Mouse (Mus musculus) cerebellum, postnatal 25 days (tissue): Measurements from ENCODE around the gene Kdm2b.

Source experiments
- DNase-seq, 2 experiments: peaks; one replicate each; pipeline ENCODE4 v3.0.0; 2021; ENCODE audit warnings: mixed read lengths in 2 of 2

Kdm2b gene

DNA sequence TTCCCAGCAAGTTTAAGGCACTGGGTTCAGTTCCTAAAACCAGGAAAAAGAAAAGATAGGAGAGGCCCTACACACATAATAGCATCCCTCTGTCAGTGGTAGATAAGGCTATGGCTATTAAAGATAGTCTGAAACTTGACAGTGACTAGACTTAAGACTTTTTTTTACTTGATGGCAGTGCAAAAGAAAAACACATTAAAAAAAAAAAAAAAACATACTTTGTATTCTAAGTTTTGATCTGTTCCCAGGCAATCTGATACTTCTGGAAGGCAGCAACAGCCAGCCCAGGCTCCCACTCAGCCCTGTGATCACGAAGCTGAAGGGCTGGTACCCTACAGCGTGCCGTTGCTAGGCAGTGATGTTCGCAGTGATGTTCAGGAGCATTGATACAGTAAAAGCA is 18.2 kb downstream of the Kdm2b start:
- DNase-seq: no peak

DNA sequence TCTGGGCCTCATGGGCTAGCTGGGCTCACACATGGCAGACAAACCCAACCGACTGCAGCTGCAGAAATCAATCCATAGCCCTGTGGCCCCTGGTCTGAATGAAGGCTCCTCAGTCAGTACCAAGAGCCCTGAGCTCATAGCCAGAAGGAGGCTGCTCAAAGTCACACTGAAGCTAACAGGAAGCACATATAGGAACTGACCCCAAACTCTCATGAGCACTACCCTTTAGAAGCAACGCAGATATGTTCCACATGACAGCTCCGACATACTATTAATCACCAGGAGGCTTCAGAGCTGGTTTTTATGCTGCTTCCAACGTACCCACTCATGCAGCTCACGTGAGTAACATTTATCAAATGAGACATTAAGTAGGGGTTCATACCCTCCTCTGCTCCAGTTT is 19.6 kb downstream of the Kdm2b start:
- no peak for DNase-seq

DNA sequence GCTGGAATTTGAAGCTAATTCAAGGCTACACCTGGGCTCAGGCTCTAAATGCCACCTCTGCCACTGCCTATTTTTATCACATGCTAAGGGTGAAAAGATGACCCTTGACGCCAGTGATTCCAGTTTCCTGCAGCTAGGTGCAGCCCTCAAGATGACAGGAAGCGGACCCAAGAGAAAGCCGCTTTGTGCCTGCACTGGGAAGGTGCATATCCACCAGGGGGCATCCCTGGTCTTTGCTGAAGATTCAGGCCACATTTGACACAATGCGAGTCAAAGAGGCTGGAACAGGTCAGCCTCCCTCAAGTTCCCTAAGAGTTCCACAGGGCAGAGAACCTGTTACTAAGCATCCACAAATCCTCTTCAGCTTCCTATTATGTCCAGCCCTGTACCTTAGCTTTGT is 21.3 kb downstream of the Kdm2b start:
- DNase-seq: peak; percentile 75 to 89

DNA sequence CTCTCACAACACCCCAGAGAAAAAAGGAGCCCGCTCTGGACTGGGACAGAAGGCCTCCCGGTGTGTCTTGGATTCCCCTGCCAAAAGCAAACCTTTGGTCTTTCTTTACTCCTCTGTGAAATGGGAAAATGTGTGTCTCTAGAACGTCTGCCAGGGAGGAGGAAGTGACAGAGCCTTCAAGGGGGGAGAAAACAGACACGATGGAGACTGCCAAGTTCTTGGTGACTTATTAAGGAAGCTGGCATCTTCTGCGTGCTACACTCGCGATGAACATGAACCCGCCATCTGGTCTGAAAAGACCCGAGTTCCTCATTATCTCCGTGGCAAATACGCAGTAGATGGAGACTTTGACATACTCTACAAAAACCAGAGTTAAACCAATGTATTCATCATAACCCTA is 24.2 kb downstream of the Kdm2b start:
- peak; percentile 29 to 36 for DNase-seq

DNA sequence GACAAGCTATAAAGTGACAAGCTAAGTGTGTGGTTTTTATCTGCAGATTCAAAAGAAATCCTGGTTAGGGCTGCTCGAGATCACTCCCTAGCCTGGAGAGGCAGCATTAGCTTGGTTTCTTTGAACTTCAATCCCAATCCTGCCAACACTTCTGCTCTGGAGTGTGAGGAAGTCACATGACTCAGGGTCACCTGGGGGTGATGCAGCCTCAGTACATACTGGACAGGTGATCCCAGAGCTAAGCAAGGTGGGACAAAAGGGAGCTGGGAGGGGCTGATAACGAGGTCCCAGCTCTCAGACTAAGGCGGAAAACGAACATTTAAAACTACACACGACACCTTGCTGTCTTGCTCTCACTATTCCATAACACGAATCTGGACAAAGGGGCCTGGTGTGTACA is 24.8 kb downstream of the Kdm2b start:
- DNase-seq: no peak

DNA sequence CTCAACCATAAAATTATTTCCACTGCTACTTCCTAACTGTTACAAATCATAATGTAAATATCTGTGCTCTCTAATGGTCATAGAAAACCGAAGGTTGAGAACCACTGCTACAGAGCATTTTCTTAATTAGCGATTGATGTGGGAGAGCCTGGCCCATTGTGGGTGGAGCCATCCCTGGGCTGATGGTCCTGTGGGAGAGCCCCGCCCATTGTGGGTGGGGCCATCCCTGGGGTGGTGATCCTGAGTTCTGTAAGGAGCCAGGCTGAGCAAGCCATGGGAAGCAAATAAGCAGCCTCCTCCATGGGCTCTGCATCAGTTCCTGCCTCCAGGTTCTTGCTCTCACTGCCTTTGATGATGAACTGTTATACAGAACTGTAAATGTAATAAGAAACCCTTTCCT is 27.7 kb downstream of the Kdm2b start:
- no peak for DNase-seq

DNA sequence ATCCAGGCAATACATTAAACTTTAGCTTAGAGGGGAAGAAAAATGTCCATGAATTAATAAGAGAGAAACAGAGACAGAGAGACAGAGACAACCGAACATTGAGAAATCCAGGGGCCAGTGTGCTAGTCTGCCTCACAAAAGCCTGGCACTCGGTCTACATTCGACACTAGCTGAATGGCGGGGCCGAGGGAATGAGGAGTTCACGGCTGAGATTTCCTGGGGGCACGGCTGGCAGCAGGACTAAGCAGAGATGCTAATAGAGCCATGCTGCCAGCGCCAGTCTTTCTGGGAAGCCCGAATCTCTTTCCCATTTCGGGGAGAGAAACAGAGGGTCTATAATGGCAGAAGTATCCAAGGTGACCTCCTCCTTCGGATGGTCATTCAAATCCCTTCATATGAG is 30.2 kb downstream of the Kdm2b start:
- DNase-seq: no peak

DNA sequence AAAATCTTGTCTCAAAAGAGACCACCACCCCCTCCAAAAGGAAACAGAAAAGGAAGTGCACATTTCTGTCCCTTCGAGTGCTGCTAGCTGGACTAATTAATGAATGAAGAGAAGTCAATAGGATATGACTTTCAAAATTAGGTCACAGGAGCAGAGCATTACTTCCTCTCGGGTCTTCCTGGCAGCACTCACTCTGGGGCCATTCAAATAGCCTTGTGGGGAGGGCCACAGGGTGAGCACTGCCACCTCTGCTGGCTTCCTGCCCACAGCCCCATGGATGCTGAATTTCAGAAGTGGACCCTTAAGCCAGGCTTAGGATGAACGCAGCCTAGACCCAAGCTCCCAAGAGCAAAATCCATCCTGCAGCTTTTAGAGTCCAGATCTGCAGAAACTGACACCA is 33.6 kb downstream of the Kdm2b start:
- DNase-seq: no peak

DNA sequence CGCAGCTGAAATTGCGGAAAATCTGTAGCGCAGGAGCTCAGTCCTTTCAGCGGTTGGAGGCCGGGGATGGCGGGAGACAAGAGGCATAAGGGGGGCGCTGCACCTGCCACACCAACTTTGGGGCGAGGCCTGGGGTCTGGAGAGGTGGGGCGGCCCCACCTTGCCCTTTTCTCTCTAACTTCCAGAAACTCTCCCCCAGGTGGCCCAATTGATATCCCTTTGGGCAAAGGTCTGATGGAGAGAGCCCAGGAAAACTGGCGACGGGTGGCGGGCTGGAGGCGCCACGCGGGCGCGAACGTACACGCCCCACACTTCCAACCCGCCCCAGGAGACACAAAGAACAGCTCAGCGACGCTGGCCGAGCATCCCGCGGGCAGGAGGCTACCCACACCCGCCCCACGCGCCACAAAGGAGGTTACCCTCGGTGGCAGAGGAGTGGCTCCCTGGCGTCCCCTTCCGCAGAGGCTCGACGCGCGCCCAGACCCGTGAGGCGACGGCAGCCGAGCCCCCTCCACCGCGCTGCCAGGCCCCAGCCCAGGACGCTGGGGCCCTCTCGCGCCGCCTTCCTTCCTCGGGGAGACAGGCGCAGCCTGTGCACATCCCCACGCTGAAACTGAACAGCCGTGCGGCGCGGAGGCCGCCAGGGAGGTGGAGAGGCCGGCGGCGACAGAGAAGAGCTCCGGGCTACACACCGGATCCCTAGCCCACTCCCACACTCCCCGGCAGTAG is 37.5 kb downstream of the Kdm2b start:
- DNase-seq: peak; percentile 49 to 59

DNA sequence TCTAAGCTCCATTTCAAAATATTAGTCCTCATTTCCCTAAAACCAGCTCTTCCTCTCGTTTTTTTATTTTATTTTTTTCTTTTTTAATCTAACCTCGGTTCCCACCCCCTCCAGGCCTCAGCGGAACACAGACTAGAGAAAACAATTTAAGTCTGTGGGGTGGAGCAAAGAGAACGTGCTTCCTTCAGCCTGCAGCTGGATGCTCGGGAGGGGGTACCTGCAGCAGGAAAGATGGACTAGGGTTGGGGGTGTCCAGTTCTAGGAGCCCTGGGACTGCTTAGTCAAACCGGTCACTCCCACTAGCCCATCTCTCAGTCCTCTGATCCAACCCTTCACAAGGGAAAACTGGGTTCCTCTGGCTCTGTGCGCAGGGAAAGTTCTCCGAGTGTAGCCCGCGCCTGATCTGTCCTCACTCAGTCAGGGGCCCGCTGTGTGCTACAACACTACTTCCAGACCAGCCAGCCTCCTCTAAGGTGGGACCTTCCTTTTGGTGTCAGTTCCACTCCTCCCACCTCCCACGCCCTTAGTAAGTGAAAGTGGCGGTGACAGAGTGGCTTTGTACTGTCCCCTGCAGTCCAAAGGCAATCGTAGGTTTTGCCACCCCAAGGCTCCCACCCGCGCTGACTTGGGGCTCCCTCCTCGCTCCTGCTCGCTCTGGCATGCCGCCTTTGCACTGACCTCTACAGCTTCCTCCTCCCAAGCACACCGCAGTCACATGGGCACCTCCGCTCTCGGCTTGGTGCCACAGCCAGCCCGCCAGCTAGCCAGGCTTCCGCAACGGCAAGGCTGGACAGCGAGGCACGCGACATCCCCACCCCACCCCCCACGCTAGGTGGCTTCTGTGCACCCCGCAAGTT is 38.3 kb downstream of the Kdm2b start:
- DNase-seq: peak; percentile 74 to 81

DNA sequence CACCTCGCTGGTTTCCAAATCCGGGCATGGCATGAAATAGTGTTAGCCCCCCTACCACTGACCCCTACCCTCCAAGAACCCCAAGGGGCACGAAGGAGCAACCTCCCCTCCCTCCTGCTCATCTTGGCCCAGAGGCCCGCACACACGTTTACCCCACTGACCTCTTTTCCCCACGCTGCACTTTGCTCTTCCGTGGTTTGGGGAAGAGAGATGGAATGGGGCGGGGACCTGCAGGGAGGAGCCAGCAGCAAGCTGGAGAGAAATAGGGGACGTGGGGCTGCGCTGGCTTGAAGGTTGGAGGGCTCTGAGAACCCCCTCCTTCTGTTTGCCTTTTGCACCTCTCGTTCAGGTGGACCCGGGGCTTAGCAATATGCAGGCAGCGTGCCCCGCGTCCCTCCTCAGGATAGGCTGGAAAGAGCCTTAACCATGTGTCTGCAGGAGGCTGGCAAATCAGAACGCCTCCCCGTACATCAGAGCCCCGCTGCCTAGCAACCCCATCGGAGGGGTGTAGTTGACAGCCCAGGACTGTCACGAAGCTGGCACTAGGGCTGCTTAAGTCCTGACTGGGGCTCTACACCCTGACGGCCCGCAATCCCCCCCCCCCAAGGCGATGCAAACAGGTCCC is 39.2 kb downstream of the Kdm2b start:
- peak; percentile 42 to 60 for DNase-seq

DNA sequence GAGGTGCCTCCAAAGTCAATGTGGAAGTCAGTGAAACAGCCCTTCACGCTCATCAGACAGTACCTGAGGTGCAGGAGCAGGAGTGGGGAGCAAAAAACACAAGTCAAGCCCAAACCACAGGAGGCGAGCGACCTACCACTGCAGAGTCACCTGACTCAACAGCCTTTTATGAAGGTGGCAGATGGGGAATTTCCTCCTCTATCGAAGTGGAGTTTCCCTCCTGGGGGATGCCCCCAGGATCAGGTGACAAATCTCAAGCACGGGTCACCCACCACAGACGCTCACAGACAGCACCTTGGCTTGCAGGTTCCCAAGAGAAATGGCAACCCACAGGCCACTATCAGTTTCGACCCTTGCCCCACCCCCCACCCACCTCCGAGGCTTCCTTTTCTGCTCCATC is 40.5 kb downstream of the Kdm2b start:
- no peak for DNase-seq

DNA sequence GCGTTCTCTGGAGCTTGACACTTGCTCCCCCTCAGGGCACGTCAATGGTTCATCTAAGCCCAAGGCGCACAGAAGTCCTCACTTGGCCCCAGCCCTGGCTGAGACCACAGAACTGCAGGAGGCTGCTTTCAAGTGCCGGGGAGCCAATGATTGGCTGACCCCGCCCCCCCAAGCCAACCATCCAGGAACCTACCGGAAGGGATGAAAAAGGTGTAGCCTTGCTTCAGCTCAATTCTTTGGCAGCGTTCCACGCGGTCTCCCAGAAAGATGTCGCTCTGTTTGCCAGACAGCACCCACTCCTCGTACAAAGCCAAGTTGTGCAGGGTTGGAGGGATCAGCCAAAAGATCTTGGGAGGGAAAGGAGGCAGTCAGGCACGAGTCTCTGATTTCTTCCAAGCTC is 42.1 kb downstream of the Kdm2b start:
- DNase-seq: peak in 1 of 2 experiments; percentile 41

DNA sequence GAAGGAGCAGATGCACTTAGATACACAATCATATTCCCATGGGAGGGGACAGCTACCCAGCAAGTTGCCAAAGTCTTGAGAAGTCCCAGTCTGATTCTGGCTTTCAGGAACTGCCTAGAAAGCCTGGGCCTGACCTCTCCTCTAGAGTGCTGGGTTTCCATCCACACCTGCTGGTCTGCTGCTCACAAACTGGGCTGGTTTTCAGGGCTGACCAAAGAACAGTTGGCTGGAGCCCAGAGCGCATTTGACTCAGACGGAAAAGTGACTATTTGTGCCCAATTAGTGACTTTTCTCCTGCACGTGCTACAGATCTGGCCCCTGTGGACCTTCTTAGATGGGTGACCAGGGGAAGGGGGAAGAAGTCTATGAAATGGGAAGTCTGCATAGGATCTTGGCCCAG is 50.9 kb downstream of the Kdm2b start:
- DNase-seq: peak; percentile 72 to 80

DNA sequence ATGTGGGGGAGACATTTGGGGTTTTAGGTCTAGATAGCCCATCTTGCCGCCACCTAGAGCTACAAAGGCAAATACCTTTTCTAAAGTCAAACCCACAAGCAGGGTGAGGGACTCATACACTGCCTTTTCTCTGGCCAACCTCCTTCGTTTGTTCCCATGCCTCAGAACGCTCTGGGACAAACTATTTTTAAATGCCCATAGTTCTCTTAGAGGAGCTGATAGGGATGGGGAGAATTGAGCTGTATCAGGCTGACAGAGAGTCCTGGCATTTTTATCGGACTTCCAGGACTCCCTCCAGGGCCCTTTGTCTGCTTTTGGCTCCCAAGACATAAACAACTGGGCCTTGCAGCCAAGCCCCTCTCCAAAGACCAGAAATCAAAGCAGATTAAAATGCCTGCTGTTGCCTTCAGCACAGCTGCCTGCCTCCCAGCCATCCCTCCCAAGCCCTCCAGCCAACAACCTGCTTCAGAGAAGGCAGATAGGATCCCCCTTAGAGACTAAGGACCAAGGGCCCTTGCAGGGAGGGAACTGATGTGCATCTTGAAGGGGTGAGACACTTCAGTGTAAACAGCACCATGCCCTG is 51.6 kb downstream of the Kdm2b start:
- no peak for DNase-seq

DNA sequence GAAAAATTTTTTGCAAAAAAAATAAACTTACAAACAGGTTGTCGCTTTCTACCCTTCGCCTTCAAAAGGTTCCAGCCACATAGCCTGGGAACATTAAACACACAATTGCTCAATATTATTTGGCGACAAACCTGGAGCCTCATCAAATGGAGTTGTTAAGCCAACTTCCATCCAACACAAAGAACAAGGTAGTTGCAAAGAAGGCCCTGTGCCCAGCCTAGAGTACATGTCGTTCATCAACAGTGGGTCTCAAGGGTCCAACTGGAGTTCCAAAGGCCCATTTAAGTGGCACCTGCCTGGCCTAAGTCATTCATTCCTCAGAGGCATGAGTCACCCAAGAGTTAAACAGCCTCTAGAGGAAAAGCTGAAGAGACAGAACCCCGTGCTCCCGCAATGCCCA is 52.6 kb downstream of the Kdm2b start:
- no peak for DNase-seq

DNA sequence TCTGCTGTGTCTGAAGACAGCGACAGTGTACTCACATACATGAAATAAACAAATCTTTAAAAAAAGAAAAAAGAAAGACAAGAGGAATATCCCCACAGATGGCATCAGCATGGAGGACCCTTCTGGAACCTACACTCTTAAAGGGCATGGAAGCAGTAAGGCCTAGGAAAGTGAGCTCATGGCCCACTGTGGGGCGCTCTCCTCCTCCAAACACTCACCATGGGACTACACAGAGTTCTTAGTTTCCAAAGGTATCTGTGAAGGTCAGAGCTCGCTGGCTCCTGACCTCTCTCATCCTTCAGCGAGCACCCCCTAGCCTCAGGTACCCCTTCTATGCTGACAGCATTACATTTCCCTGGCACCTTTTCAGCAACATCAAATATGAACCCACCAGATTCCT is 53.8 kb downstream of the Kdm2b start:
- no peak for DNase-seq

DNA sequence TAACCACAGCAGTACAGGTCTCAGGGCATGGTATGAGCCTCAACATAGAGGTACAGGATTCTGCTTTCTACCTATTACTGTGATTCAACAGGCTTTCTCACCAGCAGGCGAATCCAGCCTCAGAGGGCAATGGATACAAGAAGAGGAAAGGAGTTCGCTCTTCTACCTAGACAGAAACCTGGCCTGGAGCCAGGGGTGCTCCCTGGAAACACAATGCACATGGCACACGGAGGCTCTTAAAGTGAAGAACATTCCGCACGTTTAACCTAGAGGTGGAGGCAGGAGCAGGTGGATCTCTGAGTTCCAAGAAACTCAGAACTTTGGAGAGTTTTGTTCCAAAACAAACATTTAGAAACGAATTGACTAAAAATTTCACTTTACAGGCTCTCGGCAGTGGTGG is 58.6 kb downstream of the Kdm2b start:
- DNase-seq: peak; percentile 26 to 56

DNA sequence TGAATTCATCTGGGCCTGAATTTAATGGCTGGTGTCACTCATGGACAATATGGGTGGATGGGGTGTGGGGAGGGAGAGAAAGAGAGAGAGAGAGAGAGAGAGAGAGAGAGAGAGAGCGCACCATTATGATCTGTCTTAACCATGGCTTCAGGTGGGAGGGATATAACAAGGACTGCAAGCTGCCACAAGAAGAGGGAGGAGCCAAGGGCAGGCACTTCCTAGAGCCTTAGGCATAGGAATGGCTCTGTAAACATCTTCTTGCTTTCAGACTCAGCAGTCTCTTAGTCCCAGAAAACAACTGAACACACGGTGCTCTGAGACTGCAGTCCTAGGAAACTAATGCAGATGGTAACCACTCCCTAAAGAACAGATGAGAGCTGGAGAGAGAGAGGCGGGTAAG is 61.3 kb downstream of the Kdm2b start:
- no peak for DNase-seq

DNA sequence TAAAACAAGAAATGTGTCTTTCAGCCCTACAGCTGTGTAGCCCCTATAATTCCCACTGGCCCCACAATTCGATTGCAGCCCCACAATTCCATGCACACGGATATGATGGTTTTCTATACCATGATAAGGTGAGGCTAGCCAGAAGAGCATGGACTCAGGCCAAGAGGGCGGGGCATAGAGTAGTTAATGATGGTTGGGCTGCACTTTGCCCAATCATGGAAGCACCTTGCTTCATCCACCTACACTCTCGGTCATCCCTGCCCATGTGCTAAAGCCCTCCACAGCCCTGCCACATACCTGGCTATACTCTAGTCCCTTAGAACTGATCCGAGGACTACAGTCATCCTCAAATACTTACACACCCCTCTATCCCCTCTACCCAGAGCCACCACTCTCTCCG is 61.9 kb downstream of the Kdm2b start:
- DNase-seq: peak in 1 of 2 experiments; percentile 27

DNA sequence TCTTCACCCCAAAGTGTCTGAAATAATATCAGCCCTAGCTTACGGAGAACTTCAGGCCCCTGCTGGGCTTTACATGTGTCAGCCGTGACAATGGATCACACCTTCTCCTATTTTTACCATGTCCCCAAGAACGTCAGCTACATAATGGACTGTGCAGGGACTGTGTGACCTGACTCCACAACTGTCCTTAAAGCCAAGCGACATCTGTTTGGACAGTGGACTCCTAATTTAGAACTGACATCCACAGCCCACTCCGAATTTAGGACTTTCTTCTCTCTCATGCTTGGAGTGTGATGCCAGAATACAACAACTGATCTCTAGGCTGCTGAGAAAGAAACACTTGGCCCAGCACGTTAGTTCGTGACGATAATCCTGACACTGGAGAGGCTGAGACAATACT is 62.5 kb downstream of the Kdm2b start:
- no peak for DNase-seq

DNA sequence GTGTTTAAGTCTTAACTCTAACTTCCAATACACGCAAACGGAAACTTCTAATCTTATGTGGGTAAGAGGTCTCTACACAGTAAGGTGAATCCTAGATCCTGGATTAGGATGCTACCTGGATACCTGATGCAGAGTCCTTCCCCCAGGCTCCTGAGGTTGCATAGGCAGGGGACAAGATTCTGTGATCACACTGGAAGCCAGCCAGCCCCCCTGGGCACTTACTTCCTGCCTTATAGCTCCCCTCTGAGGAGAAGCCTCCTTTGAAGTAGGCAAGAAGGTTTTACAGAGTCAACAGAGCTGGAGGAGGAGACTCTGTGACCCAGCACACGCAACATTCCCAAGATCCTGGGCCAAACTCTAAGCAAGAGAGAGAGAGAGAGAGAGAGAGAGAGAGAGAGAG is 63.3 kb downstream of the Kdm2b start:
- DNase-seq: peak in 1 of 2 experiments; percentile 33

DNA sequence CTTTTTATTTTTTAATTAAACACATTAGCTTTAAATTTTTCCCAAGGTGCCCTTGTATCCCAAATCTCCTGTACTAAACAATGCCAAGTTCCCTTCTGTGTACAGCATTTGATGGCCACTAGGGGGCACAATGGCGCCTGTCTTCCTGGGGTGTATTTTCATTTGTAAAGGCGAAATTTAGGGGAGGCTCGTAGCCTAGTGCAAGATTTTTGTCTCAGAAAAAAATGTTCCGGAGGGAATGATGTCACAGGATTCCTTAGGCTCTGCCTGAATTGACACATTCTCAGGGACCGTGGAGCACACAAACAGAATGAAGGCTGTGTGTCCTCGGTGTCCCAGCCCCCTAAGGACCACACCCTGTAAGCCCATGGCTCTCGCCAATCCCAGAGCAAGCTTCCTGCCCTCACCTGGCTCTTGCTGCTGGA is 64.1 kb downstream of the Kdm2b start:
- DNase-seq: peak; percentile 76 to 86
